Mouse (Mus musculus) heart, embryonic 14.5 days (tissue): ENCODE results near the gene Tcf7l2. TPM values are rescaled to one million over a fixed set of nuclear protein-coding genes. Genes with fewer than 3 reads are reported as not detected.
A peak's percentile ranks its signal among the peaks of the same experiment; 100 is the strongest.

Experiments
- ATAC-seq: fragments of 200-750 bp; cut with Nextera tagmentation; 2 replicates; pipeline ENCODE4 v1.8.0; 2017; ENCODE audit warnings: low read depth, moderate TSS enrichment; ENCODE audit not compliant: insufficient number of reproducible peaks, insufficient read depth, low FRiP score
- H3K27ac ChIP-seq, 2 experiments: fragments of 200-500 bp in 1 of 2; fragments of 300-500 bp in 1 of 2; sonication (generic) in 1 of 2; replicated peaks in 1 of 2; 2 replicates each; pipeline ENCODE4 v1.5.1; 2012 to 2014; ENCODE audit warnings: low read depth in 2 of 2, low read length in 2 of 2, control low read depth in 1 of 2, mild to moderate bottlenecking in 1 of 2, mixed read lengths in 1 of 2; ENCODE audit not compliant: control insufficient read depth in 1 of 2, insufficient read depth in 1 of 2
- H3K27me3 ChIP-seq: fragments of 300-500 bp; sonication (generic); 2 replicates; pipeline ENCODE4 v1.6.1; 2014; ENCODE audit warnings: mild to moderate bottlenecking, low read length, control low read depth; ENCODE audit not compliant: control insufficient read depth, insufficient read depth
- H3K36me3 ChIP-seq: fragments of 300-500 bp; sonication (generic); 2 replicates; pipeline ENCODE4 v1.6.1; 2014; ENCODE audit warnings: mild to moderate bottlenecking, control low read depth, low read length, mixed read lengths; ENCODE audit not compliant: control insufficient read depth, insufficient read depth
- H3K4me1 ChIP-seq, 2 experiments: fragments of 200-500 bp in 1 of 2; fragments of 300-500 bp in 1 of 2; sonication (generic) in 1 of 2; 2 replicates each; pipeline ENCODE4 v1.6.1; 2012 to 2014; ENCODE audit warnings: low read length in 2 of 2, control low read depth in 1 of 2, mixed read lengths in 1 of 2; ENCODE audit not compliant: control insufficient read depth in 2 of 2, insufficient read depth in 2 of 2
- H3K4me2 ChIP-seq: fragments of 300-500 bp; sonication (generic); 2 replicates; pipeline ENCODE4 v1.6.1; 2014; ENCODE audit warnings: mild to moderate bottlenecking, low read length
- H3K4me3 ChIP-seq, 2 experiments: fragments of 200-500 bp in 1 of 2; fragments of 300-500 bp in 1 of 2; sonication (generic) in 1 of 2; 2 replicates each; pipeline ENCODE4 v1.5.1; 2012 to 2014; ENCODE audit warnings: low read length in 2 of 2, mild to moderate bottlenecking in 2 of 2, control low read depth in 1 of 2, low read depth in 1 of 2, moderate library complexity in 1 of 2; ENCODE audit not compliant: control insufficient read depth in 1 of 2, insufficient read depth in 1 of 2
- H3K9ac ChIP-seq: fragments of 300-500 bp; sonication (generic); 2 replicates; pipeline ENCODE4 v1.6.1; 2014; ENCODE audit warnings: mild to moderate bottlenecking, low read length
- H3K9me3 ChIP-seq: fragments of 300-500 bp; sonication (generic); 2 replicates; pipeline ENCODE4 v1.6.1; 2016; ENCODE audit warnings: low read length, control low read depth; ENCODE audit not compliant: control insufficient read depth
- WGBS: fragments of 180-500 bp; shearing (Covaris S2); extraction: QIAGEN DNeasy Blood & Tissue Kit; methylation state at CpG from one replicate; pipeline ENCODE4 v1.1.7; 2014; 5-methylcytosine and 5-hydroxymethylcytosine counted together
- polyA plus RNA-seq: library from polyadenylated mRNA; unstranded; fragments of >200 nt; fragmentation: Nextera tagmentation; extraction: Ambion mirVana; gene quantifications from 2 replicates; pipeline ENCODE4 v1.2.1, GENCODE M21; 2014

The Tcf7l2 gene
- polyA plus RNA-seq, 1 experiment from 2014 or later, result 56.7 TPM

GRCm38 (mm10) chr19:55743001-55743556 is 1.5 kb downstream of the Tcf7l2 start:
- Histone ChIP-seq H3K4me2 (peak overlapping the region; percentile 99), H3K9ac (peak overlapping the region; percentile 93), H3K36me3 (0 out of 2 replicates have a peak, but pooled peaks cover 3% of the 10 kb centered on the region), H3K9me3 (no peaks in the 10 kb centered on the region), H3K4me1 (peaks cover 18 to 41% of the 10 kb centered on the region in 2 experiments), H3K27me3 (no peaks in the 10 kb centered on the region), H3K27ac (peak overlapping the region; percentile 88 to 99), H3K4me3 (peak overlapping the region; percentile 65 to 81)
- 1% methylated on average over 15 of the region's 38 CpGs for WGBS
- ATAC-seq, result 0 out of 2 replicates have a peak, but pooled peaks have one; percentile 11

GRCm38 (mm10) chr19:55743557-55744441 is 2.2 kb downstream of the Tcf7l2 start:
- Histone ChIP-seq H3K9me3 (no peaks in the 10 kb centered on the region), H3K27ac (peak overlapping the region; percentile 88 to 99), H3K4me2 (peak overlapping the region; percentile 99), H3K4me3 (peak overlapping the region; percentile 65 to 81), H3K9ac (peak overlapping the region; percentile 93), H3K4me1 (peaks cover 22 to 48% of the 10 kb centered on the region in 2 experiments), H3K36me3 (0 out of 2 replicates have a peak, but pooled peaks cover 3% of the 10 kb centered on the region), H3K27me3 (no peaks in the 10 kb centered on the region)
- 1% methylated on average over 47 of the region's 47 CpGs for WGBS
- peak; percentile 29; the same call in 1 of the 2 replicates for ATAC-seq

- 5% methylated on average over 21 of the region's 21 CpGs for WGBS
- 0 out of 2 replicates have a peak, but pooled peaks cover 3% of the 10 kb centered on the region for H3K36me3 ChIP-seq
- peak overlapping the region; percentile 93 for H3K9ac ChIP-seq
- peak overlapping the region; percentile 99 for H3K4me2 ChIP-seq
- H3K27me3 ChIP-seq, result no peaks in the 10 kb centered on the region
- H3K4me3 ChIP-seq, result peak overlapping the region; percentile 65 to 81
- H3K9me3 ChIP-seq, result no peaks in the 10 kb centered on the region
- peak overlapping the region; percentile 88 to 99; a peak in 3 of 4 replicates for H3K27ac ChIP-seq
- peaks cover 27 to 57% of the 10 kb centered on the region in 2 experiments for H3K4me1 ChIP-seq
- ATAC-seq, result no peak
Observed at GRCm38 (mm10) chr19:55744576-55745191, 3.1 kb downstream of the Tcf7l2 start.

- Histone ChIP-seq H3K4me2 (peak overlapping the region; percentile 99), H3K27me3 (no peaks in the 10 kb centered on the region), H3K4me1 (peaks cover 28 to 62% of the 10 kb centered on the region in 2 experiments), H3K4me3 (peak overlapping the region; percentile 65 to 81; a peak in 3 of 4 replicates), H3K9me3 (no peaks in the 10 kb centered on the region), H3K27ac (0 out of 4 replicates have a peak overlapping the region, but pooled peaks of 1 of the 2 experiments have one; percentile 10), H3K36me3 (0 out of 2 replicates have a peak, but pooled peaks cover 3% of the 10 kb centered on the region), H3K9ac (peak overlapping the region; percentile 93)
- WGBS, result 27% methylated on average over 9 of the region's 9 CpGs
- no peak for ATAC-seq
Observed at GRCm38 (mm10) chr19:55745192-55745578, 3.6 kb downstream of the Tcf7l2 start.

- Histone ChIP-seq H3K27ac (no peak overlapping the region), H3K27me3 (no peaks in the 10 kb centered on the region), H3K4me1 (peaks cover 31 to 67% of the 10 kb centered on the region in 2 experiments), H3K4me3 (no peak overlapping the region), H3K9ac (no peak overlapping the region), H3K36me3 (0 out of 2 replicates have a peak, but pooled peaks cover 3% of the 10 kb centered on the region), H3K9me3 (no peaks in the 10 kb centered on the region), H3K4me2 (peak overlapping the region; percentile 50)
- no peak for ATAC-seq
- 39% methylated on average over 5 of the region's 5 CpGs for WGBS
Observed at GRCm38 (mm10) chr19:55746241-55746640, 4.6 kb downstream of the Tcf7l2 start.

- Histone ChIP-seq H3K9ac (peak overlapping the region; percentile 58), H3K36me3 (0 out of 2 replicates have a peak, but pooled peaks cover 3% of the 10 kb centered on the region), H3K27me3 (no peaks in the 10 kb centered on the region), H3K4me3 (no peak overlapping the region), H3K4me1 (peaks cover 36 to 79% of the 10 kb centered on the region in 2 experiments), H3K9me3 (no peaks in the 10 kb centered on the region), H3K4me2 (peak overlapping the region; percentile 50), H3K27ac (peak overlapping the region; percentile 37 to 75)
- no peak for ATAC-seq
- 28% methylated on average over 13 of the region's 13 CpGs for WGBS
Observed at GRCm38 (mm10) chr19:55747237-55747925, 5.8 kb downstream of the Tcf7l2 start.

GRCm38 (mm10) chr19:55747926-55748291 is 6.3 kb downstream of the Tcf7l2 start:
- Histone ChIP-seq H3K4me3 (no peak overlapping the region), H3K9me3 (no peaks in the 10 kb centered on the region), H3K9ac (peak overlapping the region; percentile 58), H3K36me3 (0 out of 2 replicates have a peak, but pooled peaks cover 3% of the 10 kb centered on the region), H3K4me2 (peak overlapping the region; percentile 50), H3K27me3 (no peaks in the 10 kb centered on the region), H3K27ac (peak overlapping the region; percentile 37 to 75), H3K4me1 (peaks cover 38 to 84% of the 10 kb centered on the region in 2 experiments)
- WGBS, result 25% methylated on average over 6 of the region's 6 CpGs
- ATAC-seq, result no peak
